In genomic region chr19:5802011-5802786, GRCm38 (mm10) we compare ENCODE assay signal across 1 mouse cellular context.
A peak's percentile ranks its signal among the peaks of the same experiment; 100 is the strongest.
TF ChIP-seq lines count a peak whose summit lies in the region.

No protein-coding gene starts in this region.

TF ChIP-seq in MEL, 35 proteins besides CTCF, POLR2A, EP300 and RAD21 (continued from another document):
- peak; percentile 100 for TF ChIP-seq NELFE (IDR thresholded peaks at IDR 0.05; ENCODE audit: low read depth, low read length)
- TF ChIP-seq ZKSCAN1 (IDR thresholded peaks at IDR 0.05; ENCODE audit: low read depth, low read length) = no peak
- no peak for TF ChIP-seq JUND (IDR thresholded peaks at IDR 0.05; ENCODE audit: low read depth, low read length)
- TF ChIP-seq MAZ (IDR thresholded peaks at IDR 0.05; ENCODE audit: low read depth, low read length) = peak; percentile 80
- TF ChIP-seq MAFK (IDR thresholded peaks at IDR 0.05; ENCODE audit: borderline replicate concordance, low read depth, low read length) = no peak
- TF ChIP-seq RCOR1 (IDR thresholded peaks at IDR 0.05; ENCODE audit: low read depth, low read length) = peak; percentile 10; the same call in 1 of the 2 replicates
- no peak for TF ChIP-seq USF1 (IDR thresholded peaks at IDR 0.05; ENCODE audit: low read depth, low read length)
